Mouse (Mus musculus): ENCODE data around the gene Slc24a3. TPM values are rescaled to one million over a fixed set of nuclear protein-coding genes. Genes with fewer than 3 reads are reported as not detected.

The Slc24a3 gene
- polyA plus RNA-seq, 1 experiment = 11.8 TPM

DNA sequence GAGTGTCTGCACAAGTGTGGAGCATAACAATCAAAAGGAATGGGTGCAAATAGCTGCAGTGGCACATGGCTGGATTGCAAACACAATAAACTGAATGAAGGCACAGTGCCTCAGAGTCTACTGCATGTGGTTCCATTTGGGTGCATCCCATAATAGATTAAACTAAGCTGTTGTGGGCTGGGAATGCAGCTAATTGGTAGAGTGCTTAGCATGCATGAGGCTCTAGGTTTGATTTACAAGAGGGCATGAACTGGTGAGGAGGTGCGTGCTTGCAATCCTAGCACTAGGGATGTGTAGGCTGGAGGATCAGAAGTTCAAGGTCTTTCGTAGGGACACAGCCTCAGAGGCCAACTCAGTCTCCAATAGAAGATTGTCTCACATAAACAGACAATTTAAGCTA is 159.0 kb downstream of the Slc24a3 start:
- WGBS = 83% methylated on average over 2 of the region's 2 CpGs
- Histone ChIP-seq H3K4me1 (ENCODE audit: control insufficient read depth, insufficient read depth, low read length) (no peaks in the 10 kb centered on the region), H3K4me3 (replicated peaks; ENCODE audit: extremely low read depth, low read depth, low read length) (no peak overlapping the region)
- DNase-seq = no peak
- TF ChIP-seq POLR2A (IDR thresholded peaks at IDR 0.05; ENCODE audit: borderline replicate concordance, extremely low read depth, low read depth, low read length) (no peak), CTCF (IDR thresholded peaks at IDR 0.05; ENCODE audit: insufficient read depth, low read length) (no peak)

GRCm38 (mm10) chr2:145329756-145330155 is 162.2 kb downstream of the Slc24a3 start:
- DNase-seq = no peak
- no peak overlapping the region for H3K4me3 ChIP-seq (replicated peaks; ENCODE audit: extremely low read depth, low read depth, low read length)
- no peaks in the 10 kb centered on the region for H3K4me1 ChIP-seq (ENCODE audit: control insufficient read depth, insufficient read depth, low read length)
- no peak for TF ChIP-seq CTCF (IDR thresholded peaks at IDR 0.05; ENCODE audit: insufficient read depth, low read length)
- TF ChIP-seq POLR2A (IDR thresholded peaks at IDR 0.05; ENCODE audit: borderline replicate concordance, extremely low read depth, low read depth, low read length) = no peak
- WGBS = 64% methylated on average over 8 of the region's 8 CpGs

DNA sequence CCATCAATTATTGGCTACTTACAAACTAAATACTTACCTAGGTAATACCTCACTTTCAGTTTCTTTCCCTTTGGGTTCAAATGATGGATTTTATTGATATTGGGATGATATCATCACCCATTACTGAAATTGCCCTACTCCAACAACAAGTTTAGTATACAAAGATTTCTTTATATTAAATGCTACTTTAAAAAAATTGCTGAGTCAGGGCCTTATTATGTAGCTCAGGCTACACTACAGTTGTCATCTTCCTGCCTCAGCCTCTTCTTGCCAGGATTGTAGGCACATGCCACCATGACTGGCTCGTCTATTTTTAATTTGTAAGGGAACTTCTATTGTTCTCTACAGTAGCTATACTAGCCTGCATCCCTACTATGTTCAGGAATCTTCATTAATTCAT is 164.0 kb downstream of the Slc24a3 start:
- no peak for DNase-seq
- WGBS = 74% methylated on average over 1 of the region's 1 CpGs
- Histone ChIP-seq H3K4me1 (ENCODE audit: control insufficient read depth, insufficient read depth, low read length) (no peaks in the 10 kb centered on the region), H3K4me3 (replicated peaks; ENCODE audit: extremely low read depth, low read depth, low read length) (no peak overlapping the region)
- no peak for TF ChIP-seq CTCF (IDR thresholded peaks at IDR 0.05; ENCODE audit: insufficient read depth, low read length)
- TF ChIP-seq POLR2A (IDR thresholded peaks at IDR 0.05; ENCODE audit: borderline replicate concordance, extremely low read depth, low read depth, low read length) = no peak

- TF ChIP-seq POLR2A (IDR thresholded peaks at IDR 0.05; ENCODE audit: borderline replicate concordance, extremely low read depth, low read depth, low read length) = no peak
- no peak for TF ChIP-seq CTCF (IDR thresholded peaks at IDR 0.05; ENCODE audit: insufficient read depth, low read length)
- H3K4me3 ChIP-seq (replicated peaks; ENCODE audit: extremely low read depth, low read depth, low read length) = no peak overlapping the region
- no peaks in the 10 kb centered on the region for H3K4me1 ChIP-seq (ENCODE audit: control insufficient read depth, insufficient read depth, low read length)
- no peak for DNase-seq
Measured at GRCm38 (mm10) chr2:145333466-145333865, 165.9 kb downstream of the Slc24a3 start.

- Histone ChIP-seq H3K4me3 (replicated peaks; ENCODE audit: extremely low read depth, low read depth, low read length) (no peak overlapping the region), H3K4me1 (ENCODE audit: control insufficient read depth, insufficient read depth, low read length) (no peaks in the 10 kb centered on the region)
- TF ChIP-seq CTCF (IDR thresholded peaks at IDR 0.05; ENCODE audit: insufficient read depth, low read length) (no peak), POLR2A (IDR thresholded peaks at IDR 0.05; ENCODE audit: borderline replicate concordance, extremely low read depth, low read depth, low read length) (no peak)
- no peak for DNase-seq
Measured at GRCm38 (mm10) chr2:145336406-145336805, 168.9 kb downstream of the Slc24a3 start.

GRCm38 (mm10) chr2:145340816-145341215 is 173.3 kb downstream of the Slc24a3 start:
- 78% methylated on average over 2 of the region's 2 CpGs for whole genome bisulfite sequencing
- no peak for TF ChIP-seq CTCF (IDR thresholded peaks at IDR 0.05; ENCODE audit: insufficient read depth, low read length)
- no peaks in the 10 kb centered on the region for H3K4me1 ChIP-seq (ENCODE audit: control insufficient read depth, insufficient read depth, low read length)
- no peak overlapping the region for H3K4me3 ChIP-seq (replicated peaks; ENCODE audit: extremely low read depth, low read depth, low read length)
- DNase-seq = no peak

GRCm38 (mm10) chr2:145342956-145343355 is 175.4 kb downstream of the Slc24a3 start:
- TF ChIP-seq POLR2A (IDR thresholded peaks at IDR 0.05; ENCODE audit: borderline replicate concordance, extremely low read depth, low read depth, low read length) (no peak), CTCF (IDR thresholded peaks at IDR 0.05; ENCODE audit: insufficient read depth, low read length) (no peak)
- DNase-seq = no peak
- H3K4me1 ChIP-seq (ENCODE audit: control insufficient read depth, insufficient read depth, low read length) = no peaks in the 10 kb centered on the region
- 63% methylated on average over 4 of the region's 4 CpGs for WGBS
- no peak overlapping the region for H3K4me3 ChIP-seq (replicated peaks; ENCODE audit: extremely low read depth, low read depth, low read length)

- TF ChIP-seq POLR2A (IDR thresholded peaks at IDR 0.05; ENCODE audit: borderline replicate concordance, extremely low read depth, low read depth, low read length) (no peak), CTCF (IDR thresholded peaks at IDR 0.05; ENCODE audit: insufficient read depth, low read length) (no peak)
- WGBS = 76% methylated on average over 1 of the region's 1 CpGs
- no peak for DNase-seq
- Histone ChIP-seq H3K4me3 (replicated peaks; ENCODE audit: extremely low read depth, low read depth, low read length) (no peak overlapping the region), H3K4me1 (ENCODE audit: control insufficient read depth, insufficient read depth, low read length) (no peaks in the 10 kb centered on the region)
Measured at GRCm38 (mm10) chr2:145344521-145344920, 177.0 kb downstream of the Slc24a3 start.

DNA sequence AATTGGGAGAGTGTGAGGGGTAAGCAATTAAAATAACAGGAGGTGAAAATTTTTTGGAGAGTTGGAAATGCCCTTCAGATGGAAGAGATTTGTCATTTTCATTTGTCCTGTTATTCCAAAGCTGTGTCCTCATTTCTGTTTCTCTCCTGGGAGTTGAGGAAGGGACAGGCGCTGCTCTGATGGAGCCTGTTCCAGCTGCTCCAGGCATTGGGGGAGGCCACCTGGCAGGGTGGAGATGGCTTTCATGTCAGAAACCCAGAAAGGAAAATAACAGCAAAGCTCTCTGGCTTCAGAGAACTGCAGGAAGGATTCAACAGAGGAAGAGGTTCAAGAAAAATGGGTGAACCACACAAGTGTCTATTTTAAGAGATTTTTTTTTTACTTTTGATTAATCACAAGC is 186.2 kb downstream of the Slc24a3 start:
- DNase-seq = no peak
- TF ChIP-seq CTCF (IDR thresholded peaks at IDR 0.05; ENCODE audit: insufficient read depth, low read length) (no peak), POLR2A (IDR thresholded peaks at IDR 0.05; ENCODE audit: borderline replicate concordance, extremely low read depth, low read depth, low read length) (no peak)
- Histone ChIP-seq H3K4me3 (replicated peaks; ENCODE audit: extremely low read depth, low read depth, low read length) (no peak overlapping the region), H3K4me1 (ENCODE audit: control insufficient read depth, insufficient read depth, low read length) (no peaks in the 10 kb centered on the region)
- WGBS = 81% methylated on average over 1 of the region's 1 CpGs

DNA sequence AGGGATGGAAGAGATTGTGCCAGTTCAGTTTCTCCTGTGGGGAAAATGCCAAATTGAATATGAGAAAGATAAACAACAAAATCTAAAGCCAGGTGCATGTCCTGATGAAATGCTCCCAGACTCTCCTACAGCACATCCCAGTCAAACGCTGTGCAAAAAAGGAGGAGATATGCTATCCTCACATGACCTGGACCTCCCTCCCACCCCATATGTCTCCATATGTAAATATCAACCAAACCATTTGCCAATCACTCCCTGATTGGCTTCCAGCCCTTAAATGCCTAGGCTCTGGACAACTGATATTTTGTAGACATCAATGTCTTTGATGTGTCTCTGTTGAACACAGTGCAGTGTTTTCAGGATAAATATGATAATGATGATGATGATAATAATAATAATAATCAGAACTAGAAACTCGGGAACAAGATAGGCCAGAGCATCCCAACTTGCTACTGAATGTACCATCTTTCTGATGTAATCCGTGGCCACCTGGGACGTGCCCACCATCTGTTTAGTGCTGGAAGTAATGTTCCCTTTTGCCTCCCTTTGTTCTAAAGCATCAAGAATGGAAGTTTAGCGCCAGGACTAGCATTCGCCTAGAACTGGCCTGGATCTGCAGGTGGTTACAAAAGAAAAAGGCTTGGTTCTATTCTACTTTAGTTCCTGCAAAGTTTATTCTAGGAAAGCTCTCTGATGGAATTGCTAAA is 190.8 kb downstream of the Slc24a3 start:
- 81% methylated on average over 6 of the region's 6 CpGs for WGBS
- TF ChIP-seq POLR2A (IDR thresholded peaks at IDR 0.05; ENCODE audit: borderline replicate concordance, extremely low read depth, low read depth, low read length) = no peak
- no peak for TF ChIP-seq CTCF (IDR thresholded peaks at IDR 0.05; ENCODE audit: insufficient read depth, low read length)
- Histone ChIP-seq H3K4me3 (replicated peaks; ENCODE audit: extremely low read depth, low read depth, low read length) (no peak overlapping the region), H3K4me1 (ENCODE audit: control insufficient read depth, insufficient read depth, low read length) (no peaks in the 10 kb centered on the region)
- DNase-seq = no peak
